Mouse (Mus musculus) hindbrain, embryonic 11.5 days (tissue): ENCODE measurements around the gene Spata5. TPM values are rescaled to one million over a fixed set of nuclear protein-coding genes. Genes with fewer than 3 reads are reported as not detected.

ENCODE experiments used
- ATAC-seq: fragments of 200-750 bp; cut with Nextera tagmentation; 2 replicates; pipeline ENCODE4 v1.8.0; 2017; ENCODE audit warnings: mild to moderate bottlenecking, moderate TSS enrichment, moderate library complexity; ENCODE audit not compliant: low FRiP score
- DNase-seq: peaks from one replicate; pipeline ENCODE4 v3.0.0-alpha.2; 2015; ENCODE audit warnings: low spot score
- H3K27ac ChIP-seq: fragments of 300-500 bp; sonication (generic); 2 replicates; pipeline ENCODE4 v1.5.1; 2014; ENCODE audit warnings: mild to moderate bottlenecking, low read depth, low read length
- H3K27me3 ChIP-seq: fragments of 300-500 bp; sonication (generic); 2 replicates; pipeline ENCODE4 v1.6.1; 2014; ENCODE audit warnings: mild to moderate bottlenecking, low read length, moderate library complexity, mixed read lengths; ENCODE audit not compliant: control insufficient read depth, insufficient read depth
- H3K36me3 ChIP-seq: fragments of 300-500 bp; sonication (generic); 2 replicates; pipeline ENCODE4 v1.6.1; 2014; ENCODE audit warnings: mild to moderate bottlenecking, low read length, moderate library complexity, mixed read lengths; ENCODE audit not compliant: control insufficient read depth, insufficient read depth
- H3K4me1 ChIP-seq: fragments of 300-500 bp; sonication (generic); replicated peaks from 2 replicates; pipeline ENCODE4 v1.6.1; 2014; ENCODE audit warnings: low read length, mixed read lengths; ENCODE audit not compliant: control insufficient read depth, insufficient read depth
- H3K4me2 ChIP-seq: fragments of 300-500 bp; sonication (generic); replicated peaks from 2 replicates; pipeline ENCODE4 v1.6.1; 2014; ENCODE audit warnings: mild to moderate bottlenecking, low read depth, low read length
- H3K4me3 ChIP-seq: fragments of 300-500 bp; sonication (generic); 2 replicates; pipeline ENCODE4 v1.5.1; 2014; ENCODE audit warnings: low read depth, low read length
- H3K9ac ChIP-seq: fragments of 300-500 bp; sonication (generic); 2 replicates; pipeline ENCODE4 v1.6.1; 2014; ENCODE audit warnings: low read depth, low read length
- H3K9me3 ChIP-seq: fragments of 300-500 bp; sonication (generic); 2 replicates; pipeline ENCODE4 v1.6.1; 2016; ENCODE audit warnings: low read length; ENCODE audit not compliant: control insufficient read depth
- WGBS: fragments of 180-500 bp; shearing (Covaris S2); extraction: QIAGEN DNeasy Blood & Tissue Kit; methylation state at CpG from one replicate; pipeline ENCODE4 v1.1.7; 2014; 5-methylcytosine and 5-hydroxymethylcytosine counted together
- polyA plus RNA-seq: library from polyadenylated mRNA; unstranded; fragments of >200 nt; fragmentation: Nextera tagmentation; extraction: Ambion mirVana; gene quantifications from 2 replicates; pipeline ENCODE4 v1.2.1, GENCODE M21; 2014

Gene Spata5
- polyA plus RNA-seq, 1 experiment from 2014 or later = 41.9 TPM

- H3K4me3 ChIP-seq = no peak overlapping the region
- H3K4me2 ChIP-seq = no peak overlapping the region
- H3K27me3 ChIP-seq = no peaks in the 10 kb centered on the region
- 57% methylated on average over 14 of the region's 14 CpGs for WGBS
- H3K27ac ChIP-seq = no peak overlapping the region
- peak; percentile 86 for DNase-seq
- H3K4me1 ChIP-seq = no peaks in the 10 kb centered on the region
- H3K36me3 ChIP-seq = no peaks in the 10 kb centered on the region
- no peak for ATAC-seq
- H3K9me3 ChIP-seq = no peaks in the 10 kb centered on the region
- H3K9ac ChIP-seq = no peak overlapping the region
Observed at GRCm38 (mm10) chr3:37414413-37414960, 5.2 kb upstream of the Spata5 start.

GRCm38 (mm10) chr3:37418341-37418740 lies 1.4 kb upstream of the Spata5 start:
- no peak for ATAC-seq
- WGBS = 82% methylated on average over 5 of the region's 5 CpGs
- Histone ChIP-seq H3K4me1 (0 out of 2 replicates have a peak, but pooled peaks cover 4% of the 10 kb centered on the region), H3K9ac (no peak overlapping the region), H3K4me3 (peak overlapping the region; percentile 74; the same call in 1 of the 2 replicates), H3K36me3 (no peaks in the 10 kb centered on the region), H3K9me3 (no peaks in the 10 kb centered on the region), H3K27ac (no peak overlapping the region), H3K27me3 (no peaks in the 10 kb centered on the region), H3K4me2 (peak overlapping the region; percentile 81; the same call in 1 of the 2 replicates)
- no peak for DNase-seq

- WGBS = under 1% methylated on average over 30 of the region's 30 CpGs
- Histone ChIP-seq H3K9ac (peak overlapping the region; percentile 77), H3K27ac (peak overlapping the region; percentile 70), H3K9me3 (no peaks in the 10 kb centered on the region), H3K4me1 (0 out of 2 replicates have a peak, but pooled peaks cover 4% of the 10 kb centered on the region), H3K36me3 (no peaks in the 10 kb centered on the region), H3K27me3 (no peaks in the 10 kb centered on the region), H3K4me2 (peak overlapping the region; percentile 81), H3K4me3 (peak overlapping the region; percentile 74)
- no peak for ATAC-seq
- no peak for DNase-seq
Observed at GRCm38 (mm10) chr3:37418961-37419457, 687 bp upstream of the Spata5 start.

GRCm38 (mm10) chr3:37420072-37420471 lies 376 bp downstream of the Spata5 start, which contains the start of gene Nudt6:
TSS of gene Nudt6 (minus strand) at chr3:37420211.
- no peaks in the 10 kb centered on the region for H3K36me3 ChIP-seq
- no peaks in the 10 kb centered on the region for H3K9me3 ChIP-seq
- H3K27me3 ChIP-seq = no peaks in the 10 kb centered on the region
- 0 out of 2 replicates have a peak, but pooled peaks cover 4% of the 10 kb centered on the region for H3K4me1 ChIP-seq
- WGBS = under 1% methylated on average over 50 of the region's 50 CpGs
- DNase-seq = peak; percentile 97
- peak within 1 kb of the TSS; percentile 81 for H3K4me2 ChIP-seq
- H3K4me3 ChIP-seq = peak within 1 kb of the TSS; percentile 90
- H3K27ac ChIP-seq = peak within 1 kb of the TSS; percentile 76
- ATAC-seq = peak; percentile 90
- H3K9ac ChIP-seq = peak within 1 kb of the TSS; percentile 77

GRCm38 (mm10) chr3:37420641-37421040 lies 945 bp downstream of the Spata5 start:
- DNase-seq = peak; percentile 53

GRCm38 (mm10) chr3:37421179-37421578 lies 1.5 kb downstream of the Spata5 start:
- Histone ChIP-seq H3K4me3 (peak overlapping the region; percentile 90), H3K9ac (peak overlapping the region; percentile 70), H3K4me2 (peak overlapping the region; percentile 68), H3K9me3 (no peaks in the 10 kb centered on the region), H3K4me1 (0 out of 2 replicates have a peak, but pooled peaks cover 4% of the 10 kb centered on the region), H3K27me3 (no peaks in the 10 kb centered on the region), H3K36me3 (no peaks in the 10 kb centered on the region), H3K27ac (no peak overlapping the region)
- peak; percentile 6 for DNase-seq
- ATAC-seq = no peak
- 17% methylated on average over 3 of the region's 3 CpGs for WGBS

More at GRCm38 (mm10) chr3:37420641-37421040, 945 bp downstream of the Spata5 start:
- under 1% methylated on average over 24 of the region's 24 CpGs for WGBS
- Histone ChIP-seq H3K4me2 (peak overlapping the region; percentile 68), H3K27me3 (no peaks in the 10 kb centered on the region), H3K4me1 (0 out of 2 replicates have a peak, but pooled peaks cover 4% of the 10 kb centered on the region), H3K9me3 (no peaks in the 10 kb centered on the region), H3K4me3 (peak overlapping the region; percentile 90), H3K36me3 (no peaks in the 10 kb centered on the region), H3K27ac (peak overlapping the region; percentile 76), H3K9ac (peak overlapping the region; percentile 70)
- no peak for ATAC-seq

- no peak for ATAC-seq
Observed at GRCm38 (mm10) chr3:37426069-37426468, 6.4 kb downstream of the Spata5 start.

GRCm38 (mm10) chr3:37430359-37430758 lies 10.7 kb downstream of the Spata5 start:
- H3K36me3 ChIP-seq = no peaks in the 10 kb centered on the region
- no peak overlapping the region for H3K4me2 ChIP-seq
- no peak overlapping the region for H3K27ac ChIP-seq
- H3K27me3 ChIP-seq = no peaks in the 10 kb centered on the region
- H3K4me1 ChIP-seq = no peaks in the 10 kb centered on the region
- no peak overlapping the region for H3K9ac ChIP-seq
- DNase-seq = no peak
- H3K9me3 ChIP-seq = no peaks in the 10 kb centered on the region
- ATAC-seq = no peak
- no peak overlapping the region for H3K4me3 ChIP-seq

More at GRCm38 (mm10) chr3:37426069-37426468, 6.4 kb downstream of the Spata5 start:
- H3K9me3 ChIP-seq = no peaks in the 10 kb centered on the region
- no peaks in the 10 kb centered on the region for H3K27me3 ChIP-seq
- H3K27ac ChIP-seq = no peak overlapping the region
- H3K9ac ChIP-seq = no peak overlapping the region
- no peak for DNase-seq
- 0 out of 2 replicates have a peak, but pooled peaks cover 4% of the 10 kb centered on the region for H3K4me1 ChIP-seq
- no peak overlapping the region for H3K4me3 ChIP-seq
- WGBS = 96% methylated on average over 3 of the region's 3 CpGs
- no peaks in the 10 kb centered on the region for H3K36me3 ChIP-seq
- no peak overlapping the region for H3K4me2 ChIP-seq

- DNase-seq (no peak), ATAC-seq (no peak)
- Histone ChIP-seq H3K36me3 (no peaks in the 10 kb centered on the region), H3K4me3 (no peak overlapping the region), H3K4me2 (no peak overlapping the region), H3K9me3 (no peaks in the 10 kb centered on the region), H3K27ac (no peak overlapping the region), H3K9ac (no peak overlapping the region), H3K4me1 (no peaks in the 10 kb centered on the region), H3K27me3 (no peaks in the 10 kb centered on the region)
- WGBS = 95% methylated on average over 1 of the region's 1 CpGs
Observed at GRCm38 (mm10) chr3:37439770-37440169, 20.1 kb downstream of the Spata5 start.
